Mouse (Mus musculus) right cerebral cortex, postnatal 25 days (tissue): Measurements from ENCODE around the gene Mia2.
A peak's percentile ranks its signal among the peaks of the same experiment; 100 is the strongest.

ENCODE experiments used
- DNase-seq: peaks from one replicate; pipeline ENCODE4 v3.0.0; 2022

The Mia2 gene

DNA sequence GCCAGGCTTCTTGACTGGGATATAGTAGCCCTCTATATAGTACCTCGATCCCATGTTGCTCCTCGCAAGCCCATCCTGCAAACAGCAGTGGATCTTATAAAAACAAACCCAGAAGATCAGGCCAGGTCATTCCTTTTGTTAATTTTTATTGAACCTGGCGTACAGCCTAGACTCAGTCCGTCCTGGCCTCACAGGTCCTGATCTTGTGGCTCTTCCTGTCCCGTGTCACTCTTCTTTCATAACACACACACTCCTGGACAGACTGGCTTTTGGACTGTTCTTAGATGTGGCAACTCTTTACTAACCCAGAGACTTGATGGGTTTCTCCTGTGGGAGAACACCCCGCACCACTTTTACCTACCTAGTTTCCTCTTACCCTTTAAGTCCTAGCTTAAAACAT is 10.3 kb downstream of the Mia2 start:
- DNase-seq: no peak

DNA sequence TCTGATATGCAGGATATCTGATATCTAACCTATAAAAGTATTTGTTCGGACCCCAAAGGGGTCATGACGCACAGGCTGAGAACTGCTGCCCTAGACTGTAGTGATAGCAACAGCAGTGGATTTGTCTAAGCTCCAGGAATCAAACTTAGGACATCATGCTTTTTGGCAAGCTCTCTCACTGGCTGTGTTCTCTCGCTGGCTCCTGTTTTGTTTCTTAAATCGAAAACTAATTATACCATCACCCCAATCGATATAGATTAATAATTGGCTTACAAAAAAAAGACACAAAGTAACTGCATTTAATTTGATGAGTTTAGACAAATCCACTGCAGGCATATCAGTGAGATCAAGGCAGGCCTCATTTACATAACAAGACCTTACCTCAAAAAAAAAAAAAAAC is 10.9 kb downstream of the Mia2 start:
- no peak for DNase-seq

DNA sequence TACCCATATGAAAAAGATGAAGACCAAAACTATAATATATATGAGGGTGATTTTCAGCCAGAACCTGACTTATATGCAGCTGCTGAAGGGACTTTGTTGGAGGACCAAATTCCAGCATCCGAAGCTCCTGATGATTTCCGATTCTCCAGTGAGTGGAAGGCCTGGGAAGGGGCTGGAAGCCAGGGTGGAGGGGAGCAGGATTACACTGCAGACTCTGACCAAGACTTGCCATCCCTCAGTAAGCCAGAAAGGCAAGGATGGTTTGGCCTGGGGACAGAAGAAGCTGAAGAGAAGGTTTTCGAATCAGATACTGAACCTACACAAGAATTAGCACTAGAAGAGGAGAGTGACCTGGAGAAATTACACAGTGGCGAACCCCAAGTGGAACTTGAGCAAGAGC is 12.3 kb downstream of the Mia2 start:
- no peak for DNase-seq

DNA sequence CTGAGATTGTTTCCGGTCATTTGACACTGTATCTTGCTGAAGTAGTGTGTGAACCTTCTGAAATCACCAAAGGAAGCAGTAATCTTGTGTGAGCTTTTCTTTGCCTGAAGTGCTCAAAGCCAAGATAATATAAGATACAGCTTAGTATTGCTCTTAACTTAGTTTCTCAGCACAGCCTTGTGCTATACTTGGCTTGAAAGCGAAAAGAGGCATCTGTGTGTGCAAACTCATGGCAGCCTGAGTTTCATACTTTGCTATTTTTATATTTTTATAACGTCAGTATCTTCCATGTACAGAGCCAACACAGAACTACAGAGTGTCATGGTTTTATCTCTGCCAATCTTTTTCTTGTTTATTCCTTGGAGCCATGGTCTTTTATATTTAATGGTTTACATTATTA is 21.6 kb downstream of the Mia2 start:
- DNase-seq: peak; percentile 11

DNA sequence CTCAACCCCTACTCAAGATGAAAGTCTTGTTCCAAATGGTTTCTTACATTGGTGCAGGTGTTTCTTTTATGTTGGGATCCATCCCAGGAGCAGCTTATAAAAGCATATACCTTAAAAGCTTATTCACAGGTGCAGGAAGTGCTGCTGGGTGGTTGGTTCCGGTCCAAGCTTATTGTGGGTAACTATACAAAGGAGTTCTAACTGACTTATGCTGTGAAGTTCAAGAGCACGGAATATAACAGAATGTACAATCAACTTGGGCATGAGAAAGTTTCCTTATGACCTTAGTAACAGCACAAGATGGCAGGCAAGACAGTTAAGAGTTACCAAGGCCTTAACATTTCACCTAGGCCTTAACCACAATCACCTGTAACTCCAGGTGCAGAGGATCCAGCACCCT is 29.8 kb downstream of the Mia2 start:
- DNase-seq: no peak

DNA sequence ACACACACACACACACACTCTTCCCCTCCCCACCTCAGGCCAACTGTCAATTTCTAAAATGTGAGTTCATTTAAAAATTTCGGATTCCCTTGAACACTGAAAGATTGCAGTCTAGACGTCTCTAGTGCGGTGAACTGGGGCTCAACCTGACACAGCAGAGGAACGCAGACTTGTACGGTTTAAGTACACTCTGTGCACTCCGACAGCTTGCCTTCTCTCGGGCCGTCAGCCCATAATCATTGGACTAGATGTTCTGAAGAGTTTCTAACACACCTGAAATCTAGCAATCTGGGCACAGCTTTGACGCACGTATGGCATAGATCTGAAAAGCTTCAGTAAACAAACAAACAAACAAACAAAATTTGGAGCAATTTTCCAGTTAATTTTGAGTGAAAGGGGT is 32.9 kb downstream of the Mia2 start:
- DNase-seq: no peak

DNA sequence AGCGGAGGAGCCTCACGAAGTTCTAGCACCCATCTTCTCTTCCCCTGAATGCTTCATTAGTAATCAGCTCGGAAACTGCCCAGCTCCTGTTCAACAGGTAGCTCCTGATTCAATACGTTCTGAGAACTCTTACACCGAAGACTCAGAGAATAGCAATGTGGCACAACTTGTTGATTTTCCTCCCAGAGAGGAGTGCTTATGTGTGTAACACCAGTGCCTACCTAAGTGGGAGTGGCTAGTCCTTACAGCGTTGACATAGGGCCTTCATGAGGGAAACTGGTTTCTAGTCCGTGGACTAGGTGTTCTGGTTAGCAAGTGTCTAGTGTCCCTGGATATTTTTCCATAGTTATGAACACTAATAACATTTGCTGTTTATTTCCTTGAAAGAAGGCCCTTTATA is 33.4 kb downstream of the Mia2 start:
- no peak for DNase-seq

DNA sequence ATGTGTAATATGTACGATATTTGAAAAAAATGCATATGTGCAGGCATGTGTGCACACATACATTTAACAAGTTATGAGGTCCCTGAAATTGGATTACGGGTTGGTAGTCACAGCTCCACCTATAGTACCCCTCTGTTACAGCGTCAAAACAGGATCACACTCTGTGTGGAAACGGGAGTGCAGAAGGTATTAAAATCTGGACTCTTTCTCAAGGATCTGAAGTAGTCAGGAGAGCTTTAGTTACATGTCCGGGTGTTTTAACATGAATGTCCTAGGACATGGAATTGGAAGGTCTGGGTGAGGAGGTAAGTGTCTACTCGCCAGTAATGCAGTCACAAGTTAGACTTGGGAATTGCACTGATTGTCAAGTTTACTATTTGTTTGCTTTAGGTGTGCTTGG is 34.0 kb downstream of the Mia2 start:
- peak; percentile 10 for DNase-seq

DNA sequence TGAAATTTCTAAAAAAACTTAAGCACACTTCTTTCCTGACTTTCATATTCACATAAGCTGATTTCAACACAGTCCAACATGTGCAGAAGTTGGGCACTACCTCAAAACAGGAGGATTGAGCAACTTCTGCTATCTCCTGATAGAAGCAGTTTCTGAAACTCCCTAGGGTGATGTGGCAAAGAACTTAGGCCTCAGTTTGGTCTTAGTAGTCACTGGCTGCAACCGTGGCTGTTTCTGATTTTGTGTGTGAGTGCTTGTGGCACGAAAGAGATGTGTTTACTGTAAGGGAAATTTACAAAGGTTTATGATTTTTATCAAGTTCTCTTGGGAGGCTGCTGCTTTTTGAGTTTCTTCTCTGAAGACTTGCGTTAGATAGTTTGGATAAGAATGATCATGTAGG is 34.6 kb downstream of the Mia2 start:
- no peak for DNase-seq

DNA sequence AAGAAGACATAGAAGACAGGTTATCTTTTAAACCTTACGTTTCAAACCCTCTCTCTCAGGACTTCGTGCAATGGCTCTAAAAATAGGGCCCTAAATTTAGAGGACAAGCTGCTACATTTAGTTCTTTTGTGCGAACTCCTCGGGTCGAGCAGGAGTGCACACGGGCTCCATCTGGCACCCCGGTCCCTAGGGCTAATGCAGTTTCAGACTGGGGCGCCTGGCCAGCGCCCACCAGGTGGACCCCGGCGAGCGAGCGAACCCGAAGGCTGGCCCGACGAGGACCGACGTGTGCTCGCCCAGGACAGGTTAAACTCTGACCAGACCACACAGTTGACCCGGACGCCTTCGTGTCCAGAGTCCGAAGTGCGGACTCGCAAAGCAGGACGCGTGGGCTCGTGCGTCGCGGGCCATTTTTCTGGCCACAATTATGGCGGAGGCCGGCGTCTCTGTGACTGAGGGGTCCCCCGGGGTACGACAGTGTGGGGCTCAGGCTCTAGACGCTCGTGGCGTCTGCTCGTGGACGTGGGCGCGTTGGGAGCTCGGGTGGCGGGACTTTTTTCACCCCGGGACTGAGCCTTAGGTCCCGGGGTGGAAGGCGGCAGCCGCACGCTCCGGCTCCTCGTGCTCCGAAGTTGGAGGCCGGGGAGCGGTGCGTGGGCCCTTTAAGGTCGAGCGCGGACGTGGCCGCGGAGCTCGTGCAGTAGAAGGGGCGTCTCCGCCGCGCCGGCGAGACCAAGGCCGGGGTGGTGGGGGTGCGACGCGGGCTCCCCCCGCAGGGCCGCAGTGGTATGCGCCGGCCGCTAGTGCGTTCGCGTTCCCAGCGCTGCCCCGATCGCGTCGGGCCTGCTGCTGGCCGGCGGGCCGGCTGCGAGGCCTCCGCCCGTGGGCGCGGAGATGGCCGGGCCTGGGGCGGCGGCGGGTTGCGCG is 35.3 kb downstream of the Mia2 start:
- peak; percentile 95 for DNase-seq

DNA sequence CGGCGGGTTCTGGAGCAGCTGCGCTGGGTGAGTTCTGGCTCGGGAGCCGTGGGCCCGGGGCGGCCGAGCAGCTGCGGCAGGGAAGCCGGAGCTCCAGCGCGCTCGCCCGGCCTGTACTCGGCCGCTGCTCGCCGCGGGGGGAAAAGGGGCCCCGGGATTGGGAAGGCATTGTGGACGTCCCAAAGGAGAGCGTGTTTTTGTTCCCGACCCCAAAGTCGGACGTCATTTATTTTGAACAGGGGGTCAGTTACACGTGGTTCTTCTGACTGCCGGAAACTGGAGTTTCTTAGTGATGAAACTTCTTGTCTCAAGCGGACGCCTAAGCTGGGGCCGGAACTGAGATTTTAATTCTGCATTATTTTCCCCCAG is 36.0 kb downstream of the Mia2 start:
- no peak for DNase-seq

DNA sequence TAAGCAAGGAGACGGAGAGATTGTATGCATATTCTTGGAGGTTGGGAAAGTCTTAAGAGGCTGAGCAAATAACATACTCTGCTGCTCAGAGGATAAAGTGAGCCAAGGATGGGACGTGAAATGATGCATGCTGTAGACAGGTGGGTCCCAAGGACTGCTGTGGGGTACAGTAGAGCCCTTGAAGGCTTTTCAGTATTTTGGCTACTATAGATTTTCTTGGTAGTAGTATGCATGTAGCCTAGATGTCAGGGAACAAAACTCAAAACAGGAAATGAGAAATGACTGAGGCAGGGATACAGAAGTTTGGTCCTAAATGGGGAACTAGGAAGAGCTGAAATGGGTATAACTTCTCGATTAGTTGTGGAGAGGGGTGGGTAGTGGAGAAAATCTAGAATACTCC is 36.9 kb downstream of the Mia2 start:
- no peak for DNase-seq

DNA sequence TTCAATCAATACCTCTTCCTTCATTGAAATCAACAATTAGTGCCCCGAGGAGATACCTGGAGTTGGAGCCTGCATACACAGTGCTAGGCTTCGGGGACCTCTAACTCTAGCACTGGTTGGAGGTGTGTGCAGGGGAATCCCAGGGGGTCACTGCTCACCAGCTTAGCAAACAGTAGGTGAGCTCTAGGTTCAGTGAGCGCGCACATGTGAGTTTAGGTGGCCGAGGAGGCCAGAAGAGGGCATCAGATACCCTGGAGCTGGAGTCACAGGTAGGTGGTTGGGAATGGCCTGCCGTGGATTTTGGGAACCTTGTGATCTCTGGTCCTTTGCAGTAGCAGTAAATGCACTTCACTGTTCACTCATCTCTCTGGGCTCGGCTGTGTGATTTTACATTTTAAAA is 37.3 kb downstream of the Mia2 start:
- DNase-seq: no peak

DNA sequence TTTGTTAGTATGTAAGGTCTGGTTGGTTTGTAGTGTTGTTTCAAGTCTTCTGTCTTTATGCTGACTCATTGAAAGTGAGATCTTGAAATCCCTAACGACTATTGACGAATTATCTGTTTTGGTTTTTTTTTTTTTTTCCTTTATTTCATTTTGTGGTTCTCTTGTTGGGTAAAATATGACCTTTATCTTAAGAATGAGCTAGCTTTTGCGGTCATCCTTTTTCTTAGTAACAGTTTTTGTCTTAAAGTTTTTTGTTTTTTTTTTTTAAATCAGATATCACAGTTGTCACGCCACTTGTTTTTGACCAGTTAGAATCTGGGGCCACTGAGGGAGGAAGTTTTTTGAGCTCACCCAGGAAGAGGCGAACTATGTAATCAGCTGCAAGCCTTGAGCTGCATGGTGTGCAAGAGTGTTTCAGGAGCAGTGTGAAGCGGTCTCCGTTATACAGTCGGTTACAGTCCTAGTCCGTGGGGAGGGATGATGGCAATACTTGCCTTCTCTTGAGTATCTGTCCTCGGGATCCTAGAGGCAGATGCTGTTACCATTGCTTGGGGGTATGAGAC is 37.9 kb downstream of the Mia2 start:
- DNase-seq: no peak

DNA sequence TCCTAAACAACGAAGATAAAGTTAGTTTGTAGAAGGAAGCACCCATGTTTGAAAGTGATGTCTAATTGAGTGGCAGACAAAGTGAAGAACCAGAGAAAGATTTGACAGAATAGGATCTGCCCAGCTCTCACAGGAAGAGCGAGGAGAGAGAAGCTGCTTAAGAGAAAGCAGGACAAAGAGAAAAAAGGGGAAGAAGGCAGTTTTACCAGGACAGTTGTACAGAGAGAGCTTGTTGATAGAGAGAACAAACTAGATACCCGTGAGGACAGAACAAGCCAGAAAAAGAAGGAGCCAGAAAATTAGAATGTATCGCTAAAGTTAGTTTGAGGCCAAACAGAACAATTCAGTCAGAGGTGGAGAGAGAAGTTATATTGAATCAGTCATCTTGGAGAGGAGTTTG is 39.5 kb downstream of the Mia2 start:
- no peak for DNase-seq

DNA sequence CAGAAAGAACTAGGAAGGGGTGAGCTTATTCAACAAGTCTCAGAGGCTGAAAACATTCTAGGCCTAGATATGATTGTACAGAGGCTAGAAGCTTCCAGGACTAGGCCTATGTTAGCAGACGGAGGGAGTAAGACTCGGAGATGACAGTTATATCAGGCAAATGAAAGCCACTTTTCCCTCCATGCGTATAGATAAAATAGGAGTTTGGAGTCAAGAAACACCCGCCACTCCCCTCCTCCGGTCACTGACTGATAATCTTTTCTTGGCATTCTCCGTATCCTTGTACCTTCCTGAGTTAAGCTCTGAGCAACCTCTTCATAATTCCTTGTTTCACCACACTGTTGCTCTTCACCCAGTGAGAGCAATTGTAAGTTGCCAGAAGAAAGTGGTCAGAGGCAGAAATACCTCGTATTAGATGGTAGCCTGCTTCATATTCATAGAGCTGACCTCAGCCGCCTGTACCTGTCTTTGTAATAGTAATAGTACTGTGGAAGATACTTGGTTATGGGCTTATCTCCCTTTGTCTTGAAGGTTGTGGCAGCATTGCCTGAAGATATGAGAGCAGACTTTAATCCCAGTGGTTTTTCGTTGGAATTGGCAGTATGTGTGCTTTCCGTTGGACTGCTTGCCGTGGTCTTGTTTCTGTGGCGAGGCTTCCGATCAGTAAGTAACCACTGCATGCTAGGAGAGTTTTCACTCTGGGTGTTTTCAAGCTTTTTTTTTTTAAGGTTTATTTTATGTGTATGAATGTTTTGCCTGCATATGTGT is 40.1 kb downstream of the Mia2 start:
- DNase-seq: no peak

DNA sequence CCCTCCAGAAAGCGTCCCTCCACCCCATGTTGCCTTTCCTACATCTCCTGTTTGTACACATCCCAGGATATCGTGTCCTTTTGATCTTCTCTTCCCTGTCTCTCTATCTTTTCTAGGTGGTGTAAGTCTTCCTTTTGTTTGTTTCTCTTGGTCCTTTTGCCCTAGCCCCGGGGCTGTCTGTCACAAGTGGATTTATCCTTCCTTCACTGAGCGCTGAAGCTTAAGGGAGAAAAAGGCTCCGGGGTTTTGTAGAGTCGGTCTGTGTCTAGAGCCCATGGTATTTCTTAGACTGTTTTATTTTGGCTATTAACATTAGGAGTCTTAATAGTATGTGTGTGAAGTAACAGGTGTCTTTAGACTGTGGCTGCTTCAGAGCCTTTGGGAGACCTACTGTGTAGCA is 41.4 kb downstream of the Mia2 start:
- DNase-seq: no peak

DNA sequence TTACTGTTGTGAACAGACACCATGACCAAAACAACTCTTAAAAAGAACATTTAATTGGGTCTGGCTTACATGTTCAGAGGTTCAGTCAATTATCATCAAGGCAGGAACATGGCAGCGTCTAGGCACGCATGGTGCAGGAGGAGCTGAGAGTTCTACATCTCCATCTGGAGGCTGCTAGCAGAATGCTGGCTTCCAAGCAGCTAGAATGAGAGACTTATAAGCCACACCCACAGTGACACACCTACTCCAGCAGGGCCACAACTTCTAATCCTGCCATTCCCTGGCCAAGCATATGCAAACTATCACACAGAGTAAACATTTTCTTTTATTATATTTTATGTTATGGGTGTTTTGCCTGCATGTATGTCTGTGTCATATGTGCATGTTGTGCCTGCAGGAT is 43.8 kb downstream of the Mia2 start:
- DNase-seq: no peak

DNA sequence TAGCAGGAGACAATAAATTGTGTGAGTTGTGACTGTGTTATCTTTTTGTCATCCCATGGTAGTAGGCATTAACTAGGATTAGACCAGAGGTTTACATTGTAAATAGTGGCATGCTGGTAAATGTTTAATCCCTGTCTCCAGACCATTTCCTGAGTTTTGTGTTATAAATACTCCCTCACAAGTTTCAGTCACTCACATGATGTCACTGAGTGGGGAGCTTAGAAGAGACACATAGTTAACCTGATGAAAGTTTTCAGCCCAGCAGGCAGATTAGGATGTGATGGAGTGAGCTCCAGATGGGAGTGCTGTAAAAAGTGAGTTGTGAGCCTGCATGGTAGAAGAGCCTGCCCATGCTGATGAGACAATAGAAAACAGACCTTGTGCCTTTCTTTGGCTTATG is 49.5 kb downstream of the Mia2 start:
- no peak for DNase-seq

DNA sequence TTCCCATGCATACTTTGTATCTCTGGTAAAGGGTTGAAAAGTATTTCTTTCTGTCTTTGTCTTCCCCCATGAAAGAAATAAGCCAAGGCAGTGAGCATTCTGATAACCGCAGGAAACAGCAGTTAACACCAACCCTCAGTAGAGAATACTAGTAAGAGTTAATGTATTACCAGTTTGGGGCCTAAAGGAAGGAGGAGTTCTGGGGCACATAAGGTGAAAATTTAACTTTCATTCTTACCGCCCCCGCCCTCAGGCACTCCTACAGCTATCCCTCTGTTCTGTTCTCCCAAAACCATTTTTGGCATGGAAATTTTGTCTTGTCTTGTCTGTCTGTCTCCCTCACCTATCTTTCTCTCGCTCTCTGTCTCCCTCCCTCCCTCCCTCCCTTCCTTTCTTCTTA is 54.1 kb downstream of the Mia2 start:
- DNase-seq: no peak

DNA sequence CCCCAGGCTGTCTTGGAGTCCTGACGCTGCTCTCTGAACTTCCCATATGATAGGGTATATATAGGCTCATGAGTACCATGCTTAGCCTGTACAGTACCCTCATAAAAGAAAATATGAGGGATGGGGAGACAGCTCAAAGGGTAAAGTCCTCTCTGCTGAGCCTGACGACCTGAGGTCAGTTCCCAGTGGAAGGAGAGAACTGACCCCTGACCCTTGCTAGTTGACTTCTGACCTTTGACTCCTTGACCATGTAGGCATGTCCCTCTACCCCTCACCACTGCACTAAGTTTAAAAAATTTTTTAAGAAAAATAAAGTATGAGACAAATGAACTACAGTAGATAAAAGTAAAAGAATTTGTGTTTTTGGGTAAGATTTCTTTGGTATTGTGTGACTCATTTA is 65.5 kb downstream of the Mia2 start:
- no peak for DNase-seq

DNA sequence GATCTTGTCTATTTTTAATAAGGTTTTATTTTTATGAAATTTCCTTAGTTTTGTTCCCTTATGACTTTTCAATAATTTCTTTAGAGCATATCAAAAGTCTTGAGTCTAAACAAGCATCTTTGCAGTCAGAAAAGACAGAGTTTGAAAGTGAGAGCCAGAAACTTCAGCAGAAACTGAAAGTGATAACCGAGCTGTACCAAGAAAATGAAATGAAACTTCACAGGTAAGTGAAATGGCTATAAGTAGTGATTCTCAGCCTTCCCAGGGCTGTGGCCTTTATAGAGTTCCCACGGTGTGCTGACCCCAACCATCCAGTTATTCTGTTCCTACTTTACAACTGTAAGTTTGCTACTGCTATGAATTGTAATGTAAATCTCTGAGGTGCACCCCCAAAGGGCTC is 67.2 kb downstream of the Mia2 start:
- DNase-seq: no peak

DNA sequence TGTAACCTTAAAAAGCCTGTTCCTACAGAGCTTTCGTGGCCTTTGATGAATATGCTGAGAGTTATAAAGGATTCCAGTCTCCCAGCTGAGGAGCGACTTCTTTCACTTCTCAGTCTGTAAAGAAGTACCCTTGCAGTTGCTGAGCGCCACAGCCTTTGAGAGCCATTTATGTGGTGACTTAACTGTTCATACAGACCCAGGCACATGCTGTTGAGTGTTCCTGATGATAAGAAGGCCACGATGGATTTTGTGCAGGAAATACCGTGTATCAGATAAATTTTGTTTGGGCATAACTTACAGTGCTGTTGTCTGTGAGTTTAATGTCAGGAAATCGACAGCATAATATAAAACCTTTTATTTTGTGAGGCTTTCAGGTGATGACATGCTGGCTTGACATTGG is 68.9 kb downstream of the Mia2 start:
- no peak for DNase-seq

DNA sequence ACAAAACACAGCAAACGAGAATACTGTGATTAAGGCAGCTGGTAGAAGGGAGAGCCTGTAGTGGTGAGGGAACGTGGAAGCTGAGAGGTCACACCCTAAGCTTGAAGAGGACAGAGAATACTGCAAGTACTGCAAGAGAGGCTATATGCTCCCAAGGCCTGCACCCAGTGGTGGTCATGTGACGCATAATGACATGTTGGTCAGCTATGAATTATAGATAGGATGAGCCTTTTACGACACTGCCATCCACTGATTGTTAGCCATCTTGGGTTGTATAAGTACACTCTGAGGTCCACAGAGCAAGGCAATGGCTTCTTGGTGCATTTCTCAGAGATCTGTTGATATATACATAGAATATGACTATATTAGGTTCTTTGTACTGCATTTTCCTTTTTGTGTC is 71.0 kb downstream of the Mia2 start:
- DNase-seq: no peak
